Mouse (Mus musculus) stomach, embryonic 14.5 days (tissue): ENCODE results near the gene Prkcq. TPM values are rescaled to one million over a fixed set of nuclear protein-coding genes. Genes with fewer than 3 reads are reported as not detected.

ENCODE experiments used
- ATAC-seq: fragments of 200-750 bp; cut with Nextera tagmentation; 2 replicates; pipeline ENCODE4 v1.8.0; 2017; ENCODE audit warnings: low read depth, moderate TSS enrichment; ENCODE audit not compliant: insufficient number of reproducible peaks, insufficient read depth, low FRiP score
- H3K27ac ChIP-seq: fragments of 300-500 bp; sonication (generic); 2 replicates; pipeline ENCODE4 v1.5.1; 2014; ENCODE audit warnings: mild to moderate bottlenecking, low read length, moderate library complexity, mixed read lengths
- H3K27me3 ChIP-seq: fragments of 300-500 bp; sonication (generic); 2 replicates; pipeline ENCODE4 v1.6.1; 2014; ENCODE audit warnings: low read length, control low read depth, mixed read lengths; ENCODE audit not compliant: control insufficient read depth, insufficient read depth
- H3K36me3 ChIP-seq: fragments of 300-500 bp; sonication (generic); 2 replicates; pipeline ENCODE4 v1.6.1; 2014; ENCODE audit warnings: mild to moderate bottlenecking, control low read depth, low read length, moderate library complexity, mixed read lengths; ENCODE audit not compliant: control insufficient read depth, insufficient read depth
- H3K4me1 ChIP-seq: fragments of 300-500 bp; sonication (generic); 2 replicates; pipeline ENCODE4 v1.6.1; 2014; ENCODE audit warnings: low read length, control low read depth, mixed read lengths; ENCODE audit not compliant: control insufficient read depth, insufficient read depth
- H3K4me2 ChIP-seq: fragments of 300-500 bp; sonication (generic); replicated peaks from 2 replicates; pipeline ENCODE4 v1.6.1; 2014; ENCODE audit warnings: low read depth, low read length, control low read depth
- H3K4me3 ChIP-seq: fragments of 300-500 bp; sonication (generic); 2 replicates; pipeline ENCODE4 v1.5.1; 2014; ENCODE audit warnings: low read depth, low read length, control low read depth
- H3K9ac ChIP-seq: fragments of 300-500 bp; sonication (generic); replicated peaks from 2 replicates; pipeline ENCODE4 v1.6.1; 2014; ENCODE audit warnings: low read depth, mild to moderate bottlenecking, control low read depth, low read length, moderate library complexity, mixed read lengths
- H3K9me3 ChIP-seq: fragments of 300-500 bp; sonication (generic); 2 replicates; pipeline ENCODE4 v1.6.1; 2016; ENCODE audit warnings: low read depth, low read length, control low read depth; ENCODE audit not compliant: control insufficient read depth
- WGBS: fragments of 180-500 bp; shearing (Covaris S2); extraction: QIAGEN DNeasy Blood & Tissue Kit; methylation state at CpG from one replicate; pipeline ENCODE4 v1.1.7; 2014; 5-methylcytosine and 5-hydroxymethylcytosine counted together
- polyA plus RNA-seq: library from polyadenylated mRNA; unstranded; fragments of >200 nt; fragmentation: Nextera tagmentation; extraction: Ambion mirVana; gene quantifications from 2 replicates; pipeline ENCODE4 v1.2.1, GENCODE M21; 2014

The Prkcq gene
- polyA plus RNA-seq, 1 experiment from 2014 or later, result 2.7 TPM

DNA sequence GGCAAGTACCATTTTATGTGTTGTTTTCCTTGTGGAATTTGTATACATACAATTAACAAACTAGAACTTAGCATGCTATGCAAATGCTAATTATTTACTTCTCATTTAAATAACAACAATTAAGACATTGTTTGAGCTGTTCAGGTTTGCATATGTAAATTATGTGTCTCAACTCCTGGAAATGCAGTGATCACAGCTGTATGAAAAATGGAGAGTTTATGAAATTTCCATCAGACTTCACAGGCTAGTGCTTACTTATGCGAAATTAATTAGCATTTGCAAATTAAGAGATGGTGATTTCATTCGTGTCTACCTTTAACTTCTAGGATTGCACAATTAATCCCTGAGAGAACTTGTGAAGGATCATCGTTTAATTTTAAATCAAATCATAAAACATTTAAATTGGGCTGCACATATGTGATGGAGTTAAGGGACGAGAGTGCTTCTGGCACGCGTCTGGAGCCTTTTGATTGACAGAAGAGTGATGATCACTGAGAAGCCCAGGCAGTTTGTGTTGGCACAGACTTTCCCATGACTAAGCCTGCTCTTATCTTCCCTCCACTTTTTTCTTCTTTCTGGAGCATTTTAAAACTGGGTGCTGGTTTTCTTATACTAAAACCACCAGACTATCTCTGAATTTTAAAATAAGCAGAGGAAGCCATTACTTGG, 20.1 kb upstream of the Prkcq start:
- Histone ChIP-seq H3K4me1 (no peaks in the 10 kb centered on the region), H3K27me3 (no peaks in the 10 kb centered on the region), H3K9ac (no peak overlapping the region), H3K27ac (no peak overlapping the region), H3K4me3 (no peak overlapping the region), H3K4me2 (no peak overlapping the region), H3K36me3 (no peaks in the 10 kb centered on the region), H3K9me3 (no peaks in the 10 kb centered on the region)
- ATAC-seq, result no peak
- 75% methylated on average over 6 of the region's 6 CpGs for WGBS

DNA sequence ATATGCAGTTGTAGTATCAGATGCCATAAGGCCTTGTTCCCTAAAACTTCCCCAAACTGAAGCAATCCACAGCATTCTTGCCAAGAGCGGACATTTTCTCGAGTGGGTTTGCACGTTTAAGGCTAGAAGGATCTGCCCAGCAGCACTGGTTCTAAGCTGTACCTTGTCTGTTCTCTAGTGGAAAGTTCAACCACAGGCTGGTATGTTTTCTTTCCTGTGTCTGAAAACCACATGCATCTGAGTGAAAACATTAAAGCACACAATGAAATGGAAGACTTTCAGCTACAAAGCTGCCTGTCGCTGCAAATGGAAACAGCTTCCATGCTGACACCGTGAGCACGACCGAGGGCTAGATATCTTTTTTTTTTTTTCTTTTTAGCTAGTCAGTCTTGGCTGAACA, 12.3 kb upstream of the Prkcq start:
- Histone ChIP-seq H3K27me3 (no peaks in the 10 kb centered on the region), H3K4me2 (no peak overlapping the region), H3K9me3 (no peaks in the 10 kb centered on the region), H3K36me3 (no peaks in the 10 kb centered on the region), H3K4me3 (no peak overlapping the region), H3K27ac (no peak overlapping the region), H3K4me1 (no peaks in the 10 kb centered on the region), H3K9ac (no peak overlapping the region)
- WGBS, result 89% methylated on average over 7 of the region's 7 CpGs
- no peak for ATAC-seq

DNA sequence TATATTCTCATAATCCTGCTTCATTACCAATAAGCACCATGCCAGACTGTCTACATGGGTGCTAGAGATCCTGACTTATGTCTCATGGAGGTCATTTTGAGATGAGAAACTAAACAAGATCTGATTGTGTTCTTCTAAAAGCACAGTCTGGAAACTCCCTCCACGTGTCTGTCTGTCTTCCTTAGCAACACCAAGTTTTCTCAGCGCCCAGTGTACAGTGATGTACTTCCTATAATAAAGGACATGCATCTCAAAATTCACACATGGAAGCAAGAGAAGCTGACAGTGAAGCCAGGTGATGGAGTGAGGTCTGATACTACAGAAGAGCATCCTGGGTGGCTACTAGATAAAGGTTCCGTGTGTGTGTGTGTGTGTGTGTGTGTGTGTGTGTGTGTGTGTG, 11.2 kb upstream of the Prkcq start:
- Histone ChIP-seq H3K4me3 (no peak overlapping the region), H3K9me3 (no peaks in the 10 kb centered on the region), H3K9ac (no peak overlapping the region), H3K27me3 (no peaks in the 10 kb centered on the region), H3K36me3 (no peaks in the 10 kb centered on the region), H3K4me1 (no peaks in the 10 kb centered on the region), H3K4me2 (no peak overlapping the region), H3K27ac (no peak overlapping the region)
- 79% methylated on average over 3 of the region's 3 CpGs for WGBS
- ATAC-seq, result no peak

DNA sequence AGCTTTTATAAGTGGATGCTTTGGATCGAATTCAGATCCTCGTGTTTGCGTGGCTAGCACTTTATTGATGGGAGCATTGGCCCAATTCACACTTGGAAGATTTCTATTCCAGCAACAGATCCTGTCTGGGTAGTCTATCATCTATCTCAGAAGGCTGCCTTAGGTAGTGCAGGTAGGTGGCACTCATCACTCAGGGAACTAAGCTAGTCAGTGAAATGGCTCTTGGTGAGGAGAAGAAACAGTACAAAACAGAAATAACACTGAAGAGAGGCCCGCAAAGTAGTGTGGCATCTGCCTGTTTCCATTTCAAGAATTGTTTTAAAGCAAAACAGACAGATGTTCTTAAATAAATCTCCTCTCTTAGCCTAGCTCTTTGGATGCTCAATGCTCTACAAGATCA, 10.6 kb upstream of the Prkcq start:
- 90% methylated on average over 4 of the region's 4 CpGs for WGBS
- Histone ChIP-seq H3K36me3 (no peaks in the 10 kb centered on the region), H3K4me1 (no peaks in the 10 kb centered on the region), H3K4me3 (no peak overlapping the region), H3K9ac (no peak overlapping the region), H3K9me3 (no peaks in the 10 kb centered on the region), H3K27me3 (no peaks in the 10 kb centered on the region), H3K27ac (no peak overlapping the region), H3K4me2 (no peak overlapping the region)
- no peak for ATAC-seq

DNA sequence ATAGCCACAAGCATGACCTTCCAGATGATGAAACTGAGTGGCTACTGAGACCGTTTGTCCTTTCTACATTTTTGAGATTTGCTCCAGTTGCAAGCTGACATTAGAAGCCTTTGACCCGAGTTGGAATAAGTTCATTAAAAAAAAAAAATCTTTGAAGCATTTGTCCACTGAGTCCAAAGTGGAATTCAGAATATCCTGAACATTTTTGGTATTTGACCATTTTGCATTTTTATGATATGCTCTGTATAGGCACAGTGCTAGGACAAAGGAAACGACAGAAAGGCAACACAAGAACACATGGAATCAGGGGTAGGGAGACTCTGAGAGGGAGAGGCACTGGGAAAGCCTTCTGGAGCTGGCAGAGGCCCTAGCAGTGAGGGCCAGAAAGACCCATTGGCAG, 9.2 kb upstream of the Prkcq start:
- H3K9me3 ChIP-seq, result no peaks in the 10 kb centered on the region
- no peak overlapping the region for H3K4me2 ChIP-seq
- no peak overlapping the region for H3K9ac ChIP-seq
- ATAC-seq, result no peak
- WGBS, result 62% methylated on average over 3 of the region's 3 CpGs
- H3K4me1 ChIP-seq, result no peaks in the 10 kb centered on the region
- no peak overlapping the region for H3K27ac ChIP-seq
- no peaks in the 10 kb centered on the region for H3K27me3 ChIP-seq
- H3K36me3 ChIP-seq, result no peaks in the 10 kb centered on the region
- no peak overlapping the region for H3K4me3 ChIP-seq

DNA sequence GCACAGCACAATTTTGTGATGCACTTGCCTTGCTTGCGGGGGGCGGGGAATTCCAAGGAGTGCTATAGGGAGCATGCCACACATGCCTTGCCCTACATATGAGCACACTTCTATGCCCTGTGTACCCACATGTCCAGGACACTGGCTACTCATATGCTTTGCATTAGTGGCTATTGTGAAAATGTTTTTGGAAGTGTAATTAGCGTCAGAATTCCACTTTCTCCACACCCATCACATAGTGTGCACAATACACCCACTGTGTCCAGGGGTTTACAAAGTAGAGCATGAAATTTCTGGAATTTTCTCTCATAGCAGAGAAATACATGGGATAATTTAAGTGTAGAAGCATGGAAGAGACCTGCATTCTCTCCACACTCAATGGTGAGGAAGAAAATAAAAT, 7.7 kb upstream of the Prkcq start:
- no peaks in the 10 kb centered on the region for H3K27me3 ChIP-seq
- no peak overlapping the region for H3K4me3 ChIP-seq
- H3K27ac ChIP-seq, result no peak overlapping the region
- no peaks in the 10 kb centered on the region for H3K36me3 ChIP-seq
- no peaks in the 10 kb centered on the region for H3K9me3 ChIP-seq
- no peak overlapping the region for H3K9ac ChIP-seq
- no peak overlapping the region for H3K4me2 ChIP-seq
- 83% methylated on average over 3 of the region's 3 CpGs for WGBS
- ATAC-seq, result no peak
- no peaks in the 10 kb centered on the region for H3K4me1 ChIP-seq

DNA sequence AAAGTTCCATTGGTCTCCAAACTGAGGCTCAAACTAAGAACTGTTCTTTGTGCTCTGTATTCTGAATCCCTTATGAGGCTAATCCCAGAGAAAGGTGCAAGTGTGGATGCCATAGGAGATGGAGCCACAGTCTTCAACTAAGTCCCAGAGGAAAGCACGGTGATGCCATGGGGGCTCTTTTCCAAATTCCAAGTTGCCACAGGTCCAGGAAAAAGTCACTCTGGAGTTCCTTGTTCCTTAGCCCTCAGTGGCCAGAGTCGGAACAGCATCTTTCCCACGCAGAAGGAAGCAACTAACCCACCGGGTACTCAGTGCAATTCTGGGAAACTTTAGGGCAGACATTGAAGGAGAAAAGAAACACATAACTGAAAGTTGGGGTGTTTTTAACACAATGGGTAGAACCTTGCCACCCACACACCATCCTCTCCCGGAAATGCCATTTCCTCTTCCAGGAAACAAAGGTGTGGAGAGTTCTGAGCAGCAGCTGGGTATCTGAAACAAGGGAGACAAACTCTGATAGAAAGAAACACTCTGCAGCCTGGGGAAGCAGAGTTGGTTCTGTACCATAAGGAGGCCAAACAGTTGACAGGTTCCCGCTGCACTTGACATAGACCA, 2.1 kb upstream of the Prkcq start:
- Histone ChIP-seq H3K9ac (no peak overlapping the region), H3K4me3 (no peak overlapping the region), H3K4me1 (no peaks in the 10 kb centered on the region), H3K27ac (no peak overlapping the region), H3K27me3 (no peaks in the 10 kb centered on the region), H3K36me3 (no peaks in the 10 kb centered on the region), H3K4me2 (no peak overlapping the region), H3K9me3 (no peaks in the 10 kb centered on the region)
- ATAC-seq, result no peak
- WGBS, result 63% methylated on average over 6 of the region's 6 CpGs

DNA sequence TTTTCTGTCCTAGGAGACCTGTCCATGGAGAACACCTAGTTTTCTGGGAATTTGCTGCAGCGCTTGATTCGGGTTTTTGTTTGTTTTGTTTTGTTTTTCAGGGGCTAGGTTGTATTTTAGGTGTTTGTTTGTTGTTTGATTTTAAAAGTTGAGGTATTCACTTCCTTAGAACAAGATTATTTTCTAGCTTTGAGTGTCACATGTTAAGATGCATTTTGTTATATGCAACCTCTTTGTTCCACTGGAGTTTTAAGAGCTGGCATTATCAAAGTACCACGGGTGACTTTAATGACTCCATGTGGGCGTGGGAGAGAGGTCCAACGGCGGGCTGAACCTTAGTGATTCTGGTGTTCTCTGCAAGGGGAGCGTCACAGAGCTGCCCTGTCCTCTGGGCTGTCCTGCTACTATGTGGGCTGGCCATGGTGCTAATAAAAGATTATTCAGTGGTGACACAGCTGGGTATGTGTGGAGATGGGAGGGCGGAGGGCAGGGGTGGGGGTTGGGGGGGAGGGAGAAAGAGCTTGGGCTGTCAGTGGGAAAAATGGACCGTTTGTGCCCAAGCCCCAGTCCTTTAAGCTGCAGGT, 1.0 kb downstream of the Prkcq start:
- no peaks in the 10 kb centered on the region for H3K27me3 ChIP-seq
- no peaks in the 10 kb centered on the region for H3K9me3 ChIP-seq
- no peak overlapping the region for H3K9ac ChIP-seq
- no peaks in the 10 kb centered on the region for H3K4me1 ChIP-seq
- no peak for ATAC-seq
- peak overlapping the region; percentile 44 for H3K4me3 ChIP-seq
- 14% methylated on average over 9 of the region's 9 CpGs for WGBS
- H3K4me2 ChIP-seq, result peak overlapping the region; percentile 72
- H3K36me3 ChIP-seq, result no peaks in the 10 kb centered on the region
- H3K27ac ChIP-seq, result no peak overlapping the region
